Mouse (Mus musculus): Measurements from ENCODE around the gene Fam169b. TPM values are rescaled to one million over a fixed set of nuclear protein-coding genes. Genes with fewer than 3 reads are reported as not detected.

The Fam169b gene
- polyA plus RNA-seq, 1 experiment from 2014 or later: 1.2 TPM

GRCm38 (mm10) chr7:68246249-68246648 lies 27.4 kb upstream of the Fam169b start:
- H3K4me3 ChIP-seq: no peak overlapping the region
- 57% methylated on average over 8 of the region's 8 CpGs for WGBS

GRCm38 (mm10) chr7:68250411-68250810 lies 23.2 kb upstream of the Fam169b start:
- H3K9me3 ChIP-seq (replicated peaks): no peaks in the 10 kb centered on the region
- no peak overlapping the region for H3K27ac ChIP-seq
- peaks cover 16% of the 10 kb centered on the region for H3K4me1 ChIP-seq
- no peaks in the 10 kb centered on the region for H3K27me3 ChIP-seq (ENCODE audit: low read depth, poor library complexity, severe bottlenecking)
- 90% methylated on average over 1 of the region's 1 CpGs for WGBS
- no peaks in the 10 kb centered on the region for H3K36me3 ChIP-seq
- H3K4me3 ChIP-seq: no peak overlapping the region
- DNase-seq (ENCODE audit: low spot score): no peak

More at GRCm38 (mm10) chr7:68246249-68246648, 27.4 kb upstream of the Fam169b start:
- Histone ChIP-seq H3K27me3 (ENCODE audit: low read depth, poor library complexity, severe bottlenecking) (no peaks in the 10 kb centered on the region), H3K36me3 (no peaks in the 10 kb centered on the region), H3K4me1 (peaks cover 17% of the 10 kb centered on the region), H3K27ac (0 out of 2 replicates have a peak overlapping the region, but pooled peaks have one; percentile 10), H3K9me3 (replicated peaks) (no peaks in the 10 kb centered on the region)
- DNase-seq (ENCODE audit: low spot score): no peak

GRCm38 (mm10) chr7:68250902-68251301 lies 22.7 kb upstream of the Fam169b start:
- Histone ChIP-seq H3K27me3 (ENCODE audit: low read depth, poor library complexity, severe bottlenecking) (no peaks in the 10 kb centered on the region), H3K27ac (no peak overlapping the region), H3K4me3 (no peak overlapping the region), H3K4me1 (peaks cover 11% of the 10 kb centered on the region), H3K9me3 (replicated peaks) (no peaks in the 10 kb centered on the region), H3K36me3 (no peaks in the 10 kb centered on the region)
- WGBS: 87% methylated on average over 3 of the region's 3 CpGs
- DNase-seq (ENCODE audit: low spot score): no peak

GRCm38 (mm10) chr7:68257767-68258166 lies 15.9 kb upstream of the Fam169b start:
- WGBS: 77% methylated on average over 2 of the region's 2 CpGs
- H3K27ac ChIP-seq: 0 out of 2 replicates have a peak overlapping the region, but pooled peaks have one; percentile 26

GRCm38 (mm10) chr7:68258326-68259150 lies 15.1 kb upstream of the Fam169b start:
- WGBS: 73% methylated on average over 17 of the region's 17 CpGs

More at GRCm38 (mm10) chr7:68257767-68258166, 15.9 kb upstream of the Fam169b start:
- H3K27me3 ChIP-seq (ENCODE audit: low read depth, poor library complexity, severe bottlenecking): no peaks in the 10 kb centered on the region
- H3K9me3 ChIP-seq (replicated peaks): no peaks in the 10 kb centered on the region
- H3K4me3 ChIP-seq: no peak overlapping the region
- H3K36me3 ChIP-seq: no peaks in the 10 kb centered on the region
- H3K4me1 ChIP-seq: peaks cover 21% of the 10 kb centered on the region
- DNase-seq (ENCODE audit: low spot score): no peak

GRCm38 (mm10) chr7:68259523-68260081 lies 14.0 kb upstream of the Fam169b start:
- Histone ChIP-seq H3K4me1 (peaks cover 38% of the 10 kb centered on the region), H3K36me3 (no peaks in the 10 kb centered on the region), H3K27ac (no peak overlapping the region), H3K9me3 (replicated peaks) (no peaks in the 10 kb centered on the region), H3K27me3 (ENCODE audit: low read depth, poor library complexity, severe bottlenecking) (peaks cover 2% of the 10 kb centered on the region), H3K4me3 (no peak overlapping the region)
- DNase-seq (ENCODE audit: low spot score): no peak
- WGBS: 82% methylated on average over 6 of the region's 6 CpGs

More at GRCm38 (mm10) chr7:68258326-68259150, 15.1 kb upstream of the Fam169b start:
- Histone ChIP-seq H3K36me3 (no peaks in the 10 kb centered on the region), H3K9me3 (replicated peaks) (no peaks in the 10 kb centered on the region), H3K27ac (0 out of 2 replicates have a peak overlapping the region, but pooled peaks have one; percentile 26), H3K27me3 (ENCODE audit: low read depth, poor library complexity, severe bottlenecking) (no peaks in the 10 kb centered on the region), H3K4me1 (peaks cover 27% of the 10 kb centered on the region), H3K4me3 (no peak overlapping the region)
- no peak for DNase-seq (ENCODE audit: low spot score)

- no peak for DNase-seq (ENCODE audit: low spot score)
- H3K4me1 ChIP-seq: peaks cover 59% of the 10 kb centered on the region
These were observed 10.9 kb upstream of the Fam169b start for GRCm38 (mm10) chr7:68262612-68263200.

GRCm38 (mm10) chr7:68263346-68264027 lies 10.2 kb upstream of the Fam169b start:
- H3K27me3 ChIP-seq (ENCODE audit: low read depth, poor library complexity, severe bottlenecking): peaks cover 12% of the 10 kb centered on the region
- no peaks in the 10 kb centered on the region for H3K9me3 ChIP-seq (replicated peaks)
- H3K27ac ChIP-seq: peak overlapping the region; percentile 78
- H3K36me3 ChIP-seq: no peaks in the 10 kb centered on the region
- peak overlapping the region; percentile 52 for H3K4me3 ChIP-seq
- WGBS: 55% methylated on average over 8 of the region's 8 CpGs
- DNase-seq (ENCODE audit: low spot score): no peak
- peaks cover 51% of the 10 kb centered on the region for H3K4me1 ChIP-seq

More at GRCm38 (mm10) chr7:68262612-68263200, 10.9 kb upstream of the Fam169b start:
- Histone ChIP-seq H3K36me3 (no peaks in the 10 kb centered on the region), H3K27ac (peak overlapping the region; percentile 12; the same call in 1 of the 2 replicates), H3K4me3 (no peak overlapping the region), H3K9me3 (replicated peaks) (no peaks in the 10 kb centered on the region), H3K27me3 (ENCODE audit: low read depth, poor library complexity, severe bottlenecking) (peaks cover 12% of the 10 kb centered on the region)
- WGBS: 42% methylated on average over 8 of the region's 8 CpGs

- 4% methylated on average over 25 of the region's 25 CpGs for WGBS
- H3K36me3 ChIP-seq: no peaks in the 10 kb centered on the region
- peaks cover 50% of the 10 kb centered on the region for H3K4me1 ChIP-seq
- peak; percentile 67 for DNase-seq (ENCODE audit: low spot score)
- H3K27ac ChIP-seq: peak within 1 kb of the TSS; percentile 78
- peak within 1 kb of the TSS; percentile 52 for H3K4me3 ChIP-seq
- H3K9me3 ChIP-seq (replicated peaks): no peaks in the 10 kb centered on the region
- H3K27me3 ChIP-seq (ENCODE audit: low read depth, poor library complexity, severe bottlenecking): peaks cover 12% of the 10 kb centered on the region
These were observed 9.6 kb upstream of the Fam169b start, which contains the start of gene Pgpep1l for GRCm38 (mm10) chr7:68264028-68264453. Gene Pgpep1l (minus strand): TSS chr7:68264233.

- Histone ChIP-seq H3K4me1 (peaks cover 50% of the 10 kb centered on the region), H3K27me3 (ENCODE audit: low read depth, poor library complexity, severe bottlenecking) (peaks cover 12% of the 10 kb centered on the region), H3K27ac (peak overlapping the region; percentile 36; the same call in 1 of the 2 replicates), H3K4me3 (peak overlapping the region; percentile 52), H3K9me3 (replicated peaks) (no peaks in the 10 kb centered on the region), H3K36me3 (no peaks in the 10 kb centered on the region)
- WGBS: 25% methylated on average over 14 of the region's 14 CpGs
- DNase-seq (ENCODE audit: low spot score): no peak
These were observed 9.1 kb upstream of the Fam169b start for GRCm38 (mm10) chr7:68264531-68264930.

- DNase-seq (ENCODE audit: low spot score): no peak
- Histone ChIP-seq H3K36me3 (no peaks in the 10 kb centered on the region), H3K4me1 (peaks cover 50% of the 10 kb centered on the region), H3K9me3 (replicated peaks) (no peaks in the 10 kb centered on the region), H3K27ac (peak overlapping the region; percentile 67; the same call in 1 of the 2 replicates), H3K27me3 (ENCODE audit: low read depth, poor library complexity, severe bottlenecking) (peaks cover 12% of the 10 kb centered on the region), H3K4me3 (no peak overlapping the region)
- WGBS: 27% methylated on average over 7 of the region's 7 CpGs
These were observed 8.2 kb upstream of the Fam169b start for GRCm38 (mm10) chr7:68265391-68265790.

GRCm38 (mm10) chr7:68266691-68267090 lies 6.9 kb upstream of the Fam169b start:
- DNase-seq (ENCODE audit: low spot score): no peak
- Histone ChIP-seq H3K36me3 (no peaks in the 10 kb centered on the region), H3K4me1 (peaks cover 54% of the 10 kb centered on the region), H3K9me3 (replicated peaks) (no peaks in the 10 kb centered on the region), H3K27me3 (ENCODE audit: low read depth, poor library complexity, severe bottlenecking) (peaks cover 12% of the 10 kb centered on the region), H3K4me3 (no peak overlapping the region), H3K27ac (peak overlapping the region; percentile 47; the same call in 1 of the 2 replicates)
- WGBS: 29% methylated on average over 6 of the region's 6 CpGs

Data from limb, embryonic 10.5 days (tissue).